Mouse (Mus musculus) CD4-positive helper T cell, adult 2 months (primary cell): ENCODE measurements around the gene Pold2.

Source experiments
- DNase-seq: peaks from one replicate; pipeline ENCODE4 v3.0.0-alpha.2; 2012; ENCODE audit warnings: low read depth, missing footprints, low spot score

Gene Pold2

GRCm38 (mm10) chr11:5825432-5825831, 52.7 kb downstream of the Pold2 start:
- no peak for DNase-seq
